Mouse (Mus musculus) kidney, embryonic 14.5 days (tissue): ENCODE measurements around the gene Top3a. TPM values are rescaled to one million over a fixed set of nuclear protein-coding genes. Genes with fewer than 3 reads are reported as not detected.
A peak's percentile ranks its signal among the peaks of the same experiment; 100 is the strongest.

ENCODE experiments used
- ATAC-seq: fragments of 200-750 bp; cut with Nextera tagmentation; 2 replicates; pipeline ENCODE4 v1.8.0; 2017; ENCODE audit warnings: moderate number of reproducible peaks, mild to moderate bottlenecking, moderate TSS enrichment, moderate library complexity; ENCODE audit not compliant: low FRiP score, low TSS enrichment
- H3K27ac ChIP-seq: fragments of 300-500 bp; sonication (generic); 2 replicates; pipeline ENCODE4 v1.5.1; 2014; ENCODE audit warnings: low read depth, mild to moderate bottlenecking, low read length, moderate library complexity, mixed read lengths
- H3K27me3 ChIP-seq: fragments of 300-500 bp; sonication (generic); 2 replicates; pipeline ENCODE4 v1.6.1; 2014; ENCODE audit warnings: mild to moderate bottlenecking, low read length; ENCODE audit not compliant: control insufficient read depth, insufficient read depth
- H3K36me3 ChIP-seq: fragments of 300-500 bp; sonication (generic); 2 replicates; pipeline ENCODE4 v1.6.1; 2014; ENCODE audit warnings: low read length, mixed read lengths; ENCODE audit not compliant: control insufficient read depth, insufficient read depth
- H3K4me1 ChIP-seq: fragments of 300-500 bp; sonication (generic); 2 replicates; pipeline ENCODE4 v1.6.1; 2014; ENCODE audit warnings: low read length, mixed read lengths; ENCODE audit not compliant: control insufficient read depth, insufficient read depth
- H3K4me2 ChIP-seq: fragments of 300-500 bp; sonication (generic); replicated peaks from 2 replicates; pipeline ENCODE4 v1.6.1; 2014; ENCODE audit warnings: low read depth, mild to moderate bottlenecking, low read length
- H3K4me3 ChIP-seq: fragments of 300-500 bp; sonication (generic); 2 replicates; pipeline ENCODE4 v1.5.1; 2014; ENCODE audit warnings: mild to moderate bottlenecking, low read length
- H3K9ac ChIP-seq: fragments of 300-500 bp; sonication (generic); 2 replicates; pipeline ENCODE4 v1.6.1; 2014; ENCODE audit warnings: low read depth, mild to moderate bottlenecking, low read length, moderate library complexity
- H3K9me3 ChIP-seq: fragments of 300-500 bp; sonication (generic); 2 replicates; pipeline ENCODE4 v1.6.1; 2016; ENCODE audit warnings: low read length; ENCODE audit not compliant: control insufficient read depth
- WGBS: fragments of 180-500 bp; shearing (Covaris S2); extraction: QIAGEN DNeasy Blood & Tissue Kit; methylation state at CpG from one replicate; pipeline ENCODE4 v1.1.7; 2014; 5-methylcytosine and 5-hydroxymethylcytosine counted together
- polyA plus RNA-seq: library from polyadenylated mRNA; unstranded; fragments of >200 nt; fragmentation: Nextera tagmentation; extraction: Ambion mirVana; gene quantifications from 2 replicates; pipeline ENCODE4 v1.2.1, GENCODE M21; 2014

Gene Top3a
- polyA plus RNA-seq, 1 experiment from 2014 or later = 21.5 TPM

- 40% methylated on average over 1 of the region's 1 CpGs for WGBS
- no peaks in the 10 kb centered on the region for H3K27me3 ChIP-seq
- peaks cover 14% of the 10 kb centered on the region for H3K4me1 ChIP-seq
- H3K9ac ChIP-seq = peak overlapping the region; percentile 25; the same call in 1 of the 2 replicates
- H3K36me3 ChIP-seq = no peaks in the 10 kb centered on the region; the same call in 1 of the 2 replicates
- H3K9me3 ChIP-seq = no peaks in the 10 kb centered on the region
- H3K4me3 ChIP-seq = peak overlapping the region; percentile 39
- peak overlapping the region; percentile 7; the same call in 1 of the 2 replicates for H3K27ac ChIP-seq
- peak overlapping the region; percentile 56 for H3K4me2 ChIP-seq
- no peak for ATAC-seq
Measured at GRCm38 (mm10) chr11:60809546-60809945, 32.4 kb upstream of the Top3a start.

- 72% methylated on average over 4 of the region's 4 CpGs for WGBS
- H3K27ac ChIP-seq = no peak overlapping the region
Measured at GRCm38 (mm10) chr11:60808286-60809070, 31.3 kb upstream of the Top3a start.

GRCm38 (mm10) chr11:60800892-60801291, 23.7 kb upstream of the Top3a start:
- H3K27ac ChIP-seq = no peak overlapping the region
- no peaks in the 10 kb centered on the region for H3K27me3 ChIP-seq
- H3K9me3 ChIP-seq = no peaks in the 10 kb centered on the region
- ATAC-seq = no peak
- no peaks in the 10 kb centered on the region for H3K4me1 ChIP-seq
- H3K9ac ChIP-seq = no peak overlapping the region
- 76% methylated on average over 1 of the region's 1 CpGs for WGBS
- peaks cover 50% of the 10 kb centered on the region for H3K36me3 ChIP-seq
- no peak overlapping the region for H3K4me3 ChIP-seq
- no peak overlapping the region for H3K4me2 ChIP-seq

More at GRCm38 (mm10) chr11:60808286-60809070, 31.3 kb upstream of the Top3a start:
- Histone ChIP-seq H3K9me3 (no peaks in the 10 kb centered on the region), H3K36me3 (peaks cover 3% of the 10 kb centered on the region; the same call in 1 of the 2 replicates), H3K4me2 (no peak overlapping the region; the same call in 1 of the 2 replicates), H3K4me1 (peaks cover 14% of the 10 kb centered on the region), H3K27me3 (no peaks in the 10 kb centered on the region), H3K9ac (no peak overlapping the region), H3K4me3 (no peak overlapping the region)
- no peak for ATAC-seq

GRCm38 (mm10) chr11:60799977-60800376, 22.8 kb upstream of the Top3a start:
- Histone ChIP-seq H3K36me3 (peaks cover 52% of the 10 kb centered on the region), H3K4me1 (no peaks in the 10 kb centered on the region), H3K4me2 (no peak overlapping the region), H3K9me3 (no peaks in the 10 kb centered on the region), H3K9ac (no peak overlapping the region), H3K4me3 (no peak overlapping the region), H3K27ac (no peak overlapping the region), H3K27me3 (no peaks in the 10 kb centered on the region)
- WGBS = 92% methylated on average over 4 of the region's 4 CpGs
- ATAC-seq = no peak

- peaks cover 57% of the 10 kb centered on the region for H3K36me3 ChIP-seq
- no peaks in the 10 kb centered on the region for H3K9me3 ChIP-seq
- no peak for ATAC-seq
- H3K27me3 ChIP-seq = no peaks in the 10 kb centered on the region
- no peaks in the 10 kb centered on the region for H3K4me1 ChIP-seq
- 88% methylated on average over 11 of the region's 11 CpGs for WGBS
- no peak overlapping the region for H3K9ac ChIP-seq
- no peak overlapping the region for H3K4me3 ChIP-seq
- H3K4me2 ChIP-seq = no peak overlapping the region
- no peak overlapping the region for H3K27ac ChIP-seq
Measured at GRCm38 (mm10) chr11:60796342-60796741, 19.2 kb upstream of the Top3a start.

- H3K9me3 ChIP-seq = no peaks in the 10 kb centered on the region
- no peaks in the 10 kb centered on the region for H3K4me1 ChIP-seq
- H3K4me2 ChIP-seq = no peak overlapping the region
- H3K4me3 ChIP-seq = no peak overlapping the region
- no peak overlapping the region for H3K9ac ChIP-seq
- peaks cover 73% of the 10 kb centered on the region for H3K36me3 ChIP-seq
- no peaks in the 10 kb centered on the region for H3K27me3 ChIP-seq
- ATAC-seq = no peak
- H3K27ac ChIP-seq = no peak overlapping the region
- WGBS = 86% methylated on average over 2 of the region's 2 CpGs
Measured at GRCm38 (mm10) chr11:60790472-60790871, 13.3 kb upstream of the Top3a start.

GRCm38 (mm10) chr11:60787595-60787994, 10.4 kb upstream of the Top3a start:
- 58% methylated on average over 1 of the region's 1 CpGs for WGBS
- H3K27me3 ChIP-seq = no peaks in the 10 kb centered on the region
- no peak overlapping the region for H3K4me3 ChIP-seq
- no peak for ATAC-seq
- H3K27ac ChIP-seq = no peak overlapping the region
- no peaks in the 10 kb centered on the region for H3K4me1 ChIP-seq
- H3K9ac ChIP-seq = no peak overlapping the region
- peaks cover 80% of the 10 kb centered on the region for H3K36me3 ChIP-seq
- no peaks in the 10 kb centered on the region for H3K9me3 ChIP-seq
- no peak overlapping the region for H3K4me2 ChIP-seq

- no peak overlapping the region for H3K9ac ChIP-seq
- H3K4me1 ChIP-seq = peaks cover 22% of the 10 kb centered on the region
- no peaks in the 10 kb centered on the region for H3K9me3 ChIP-seq
- no peak for ATAC-seq
- WGBS = 93% methylated on average over 8 of the region's 8 CpGs
- H3K27ac ChIP-seq = no peak overlapping the region
- H3K27me3 ChIP-seq = no peaks in the 10 kb centered on the region
- H3K4me2 ChIP-seq = no peak overlapping the region
- no peak overlapping the region for H3K4me3 ChIP-seq
- peaks cover 71% of the 10 kb centered on the region for H3K36me3 ChIP-seq
Measured at GRCm38 (mm10) chr11:60784179-60784922, 7.2 kb upstream of the Top3a start.
